Mouse (Mus musculus) urinary bladder, postnatal 25 days (tissue): ENCODE results near the gene Als2cl.

ENCODE experiments used
- DNase-seq: peaks from one replicate; pipeline ENCODE4 v3.0.0; 2022; ENCODE audit warnings: low spot score

Gene Als2cl

GRCm38 (mm10) chr9:110916786-110917185 is 37.1 kb downstream of the Als2cl start, which contains the start of gene Fam240a:
Gene Fam240a (minus strand): TSS chr9:110916861.
- no peak for DNase-seq

- DNase-seq: no peak
These were observed 41.2 kb downstream of the Als2cl start for GRCm38 (mm10) chr9:110920665-110921419.

- peak; percentile 72 for DNase-seq
These were observed 43.1 kb downstream of the Als2cl start for GRCm38 (mm10) chr9:110922759-110923158.

- DNase-seq: no peak
These were observed 51.9 kb downstream of the Als2cl start for GRCm38 (mm10) chr9:110931573-110931972.

GRCm38 (mm10) chr9:110933850-110934437 is 54.3 kb downstream of the Als2cl start:
- no peak for DNase-seq

- DNase-seq: no peak
These were observed 56.3 kb downstream of the Als2cl start for GRCm38 (mm10) chr9:110935941-110936340.

GRCm38 (mm10) chr9:110937506-110938490 is 58.1 kb downstream of the Als2cl start:
- no peak for DNase-seq

GRCm38 (mm10) chr9:110944265-110944664 is 64.6 kb downstream of the Als2cl start:
- DNase-seq: no peak

- DNase-seq: no peak
These were observed 65.7 kb downstream of the Als2cl start for GRCm38 (mm10) chr9:110945343-110945742.

- DNase-seq: no peak
These were observed 66.3 kb downstream of the Als2cl start, which contains the start of gene Tdgf1 for GRCm38 (mm10) chr9:110945926-110946325. Gene Tdgf1 (minus strand): TSS chr9:110946158.

- no peak for DNase-seq
These were observed 66.9 kb downstream of the Als2cl start for GRCm38 (mm10) chr9:110946548-110947044.

GRCm38 (mm10) chr9:110947261-110947661 is 67.6 kb downstream of the Als2cl start:
- DNase-seq: no peak

- DNase-seq: no peak
These were observed 68.2 kb downstream of the Als2cl start for GRCm38 (mm10) chr9:110947900-110948299.

GRCm38 (mm10) chr9:110948813-110949310 is 69.2 kb downstream of the Als2cl start:
- DNase-seq: no peak

- no peak for DNase-seq
These were observed 70.4 kb downstream of the Als2cl start for GRCm38 (mm10) chr9:110950109-110950508.
